Mouse (Mus musculus) liver, embryonic 15.5 days (tissue): ENCODE data around the gene Zmynd11. TPM values are rescaled to one million over a fixed set of nuclear protein-coding genes. Genes with fewer than 3 reads are reported as not detected.

Experiments used
- ATAC-seq: fragments of 200-750 bp; cut with Nextera tagmentation; 2 replicates; pipeline ENCODE4 v1.8.0; 2017; ENCODE audit warnings: moderate number of reproducible peaks, mild to moderate bottlenecking, moderate library complexity; ENCODE audit not compliant: insufficient read depth
- H3K27ac ChIP-seq: fragments of 300-500 bp; sonication (generic); replicated peaks from 2 replicates; pipeline ENCODE4 v1.5.1; 2015; ENCODE audit warnings: mild to moderate bottlenecking, inconsistent platforms
- H3K27me3 ChIP-seq: fragments of 300-500 bp; sonication (generic); 2 replicates; pipeline ENCODE4 v1.6.1; 2015; ENCODE audit warnings: mild to moderate bottlenecking, inconsistent platforms
- H3K36me3 ChIP-seq: fragments of 300-500 bp; sonication (generic); replicated peaks from 2 replicates; pipeline ENCODE4 v1.6.1; 2015; ENCODE audit warnings: moderate library complexity, mild to moderate bottlenecking, inconsistent platforms
- H3K4me1 ChIP-seq: fragments of 300-500 bp; sonication (generic); replicated peaks from 2 replicates; pipeline ENCODE4 v1.6.1; 2015; ENCODE audit warnings: inconsistent platforms
- H3K4me2 ChIP-seq: fragments of 300-500 bp; sonication (generic); 2 replicates; pipeline ENCODE4 v1.6.1; 2015; ENCODE audit warnings: moderate library complexity, mild to moderate bottlenecking, inconsistent platforms
- H3K4me3 ChIP-seq: fragments of 300-500 bp; sonication (generic); replicated peaks from 2 replicates; pipeline ENCODE4 v1.5.1; 2015; ENCODE audit warnings: mild to moderate bottlenecking, inconsistent platforms
- H3K9ac ChIP-seq: fragments of 300-500 bp; sonication (generic); 2 replicates; pipeline ENCODE4 v1.6.1; 2015; ENCODE audit warnings: moderate library complexity, mild to moderate bottlenecking, inconsistent platforms
- H3K9me3 ChIP-seq: fragments of 300-500 bp; sonication (generic); replicated peaks from 2 replicates; pipeline ENCODE4 v1.6.1; 2016; ENCODE audit warnings: inconsistent platforms
- WGBS: fragments of 180-500 bp; shearing (Covaris S2); methylation state at CpG from one replicate; pipeline ENCODE4 v1.1.7; 2015; ENCODE audit warnings: mixed read lengths; ENCODE audit not compliant: insufficient replicate concordance; 5-methylcytosine and 5-hydroxymethylcytosine counted together
- polyA plus RNA-seq: library from polyadenylated mRNA; unstranded; fragments of >200 nt; fragmentation: Nextera tagmentation; extraction: Ambion mirVana; gene quantifications from 2 replicates; pipeline ENCODE4 v1.2.1, GENCODE M21; 2015

Zmynd11 gene
- polyA plus RNA-seq, 1 experiment from 2014 or later: 21.5 TPM

- peak; percentile 94 for ATAC-seq
- no peaks in the 10 kb centered on the region for H3K27me3 ChIP-seq
- H3K4me2 ChIP-seq: peak overlapping the region; percentile 25
- H3K36me3 ChIP-seq: peaks cover under 1% of the 10 kb centered on the region; the same call in 1 of the 2 replicates
- WGBS: 35% methylated on average over 6 of the region's 6 CpGs
- H3K4me1 ChIP-seq: peaks cover 11% of the 10 kb centered on the region
- H3K9me3 ChIP-seq: no peaks in the 10 kb centered on the region
- H3K4me3 ChIP-seq: no peak overlapping the region
- no peak overlapping the region for H3K9ac ChIP-seq
- 0 out of 2 replicates have a peak overlapping the region, but pooled peaks have one; percentile 14 for H3K27ac ChIP-seq
These were observed 51.5 kb downstream of the Zmynd11 start for GRCm38 (mm10) chr13:9713462-9714134.

GRCm38 (mm10) chr13:9712971-9713370, 52.2 kb downstream of the Zmynd11 start:
- Histone ChIP-seq H3K27me3 (no peaks in the 10 kb centered on the region), H3K36me3 (peaks cover 4% of the 10 kb centered on the region; the same call in 1 of the 2 replicates), H3K9me3 (no peaks in the 10 kb centered on the region), H3K4me1 (peaks cover 11% of the 10 kb centered on the region), H3K4me3 (no peak overlapping the region), H3K27ac (no peak overlapping the region), H3K4me2 (no peak overlapping the region), H3K9ac (no peak overlapping the region)
- WGBS: 78% methylated on average over 3 of the region's 3 CpGs
- no peak for ATAC-seq

- H3K4me3 ChIP-seq: no peak overlapping the region
- no peak overlapping the region for H3K4me2 ChIP-seq
- peaks cover 11% of the 10 kb centered on the region for H3K4me1 ChIP-seq
- peaks cover 4% of the 10 kb centered on the region; the same call in 1 of the 2 replicates for H3K36me3 ChIP-seq
- no peak overlapping the region for H3K27ac ChIP-seq
- no peak overlapping the region for H3K9ac ChIP-seq
- H3K27me3 ChIP-seq: no peaks in the 10 kb centered on the region
- WGBS: 84% methylated on average over 1 of the region's 1 CpGs
- no peaks in the 10 kb centered on the region for H3K9me3 ChIP-seq
- ATAC-seq: no peak
These were observed 52.7 kb downstream of the Zmynd11 start for GRCm38 (mm10) chr13:9712409-9712808.

- Histone ChIP-seq H3K4me2 (no peak overlapping the region), H3K9me3 (no peaks in the 10 kb centered on the region), H3K4me3 (no peak overlapping the region), H3K27ac (no peak overlapping the region), H3K9ac (no peak overlapping the region), H3K36me3 (peaks cover 4% of the 10 kb centered on the region; the same call in 1 of the 2 replicates), H3K27me3 (no peaks in the 10 kb centered on the region), H3K4me1 (peaks cover 7% of the 10 kb centered on the region)
- ATAC-seq: no peak
- 85% methylated on average over 7 of the region's 7 CpGs for WGBS
These were observed 56.5 kb downstream of the Zmynd11 start for GRCm38 (mm10) chr13:9708433-9709240.

- ATAC-seq: no peak
- Histone ChIP-seq H3K4me1 (peaks cover 5% of the 10 kb centered on the region; the same call in 1 of the 2 replicates), H3K36me3 (peaks cover 4% of the 10 kb centered on the region; the same call in 1 of the 2 replicates), H3K9me3 (no peaks in the 10 kb centered on the region), H3K4me3 (no peak overlapping the region), H3K9ac (no peak overlapping the region), H3K4me2 (no peak overlapping the region), H3K27me3 (no peaks in the 10 kb centered on the region), H3K27ac (no peak overlapping the region)
- 79% methylated on average over 8 of the region's 8 CpGs for WGBS
These were observed 58.4 kb downstream of the Zmynd11 start for GRCm38 (mm10) chr13:9706720-9707119.

GRCm38 (mm10) chr13:9702615-9703235, 62.4 kb downstream of the Zmynd11 start:
- Histone ChIP-seq H3K4me1 (peaks cover 5% of the 10 kb centered on the region; the same call in 1 of the 2 replicates), H3K4me2 (0 out of 2 replicates have a peak overlapping the region, but pooled peaks have one; percentile 15), H3K36me3 (no peaks in the 10 kb centered on the region), H3K27ac (peak overlapping the region; percentile 68; the same call in 1 of the 2 replicates), H3K9me3 (no peaks in the 10 kb centered on the region), H3K4me3 (no peak overlapping the region), H3K27me3 (no peaks in the 10 kb centered on the region), H3K9ac (no peak overlapping the region)
- 69% methylated on average over 12 of the region's 12 CpGs for WGBS
- peak; percentile 81 for ATAC-seq

GRCm38 (mm10) chr13:9697340-9697739, 67.8 kb downstream of the Zmynd11 start:
- 74% methylated on average over 4 of the region's 4 CpGs for WGBS
- Histone ChIP-seq H3K4me1 (no peaks in the 10 kb centered on the region), H3K9ac (no peak overlapping the region), H3K4me3 (no peak overlapping the region), H3K9me3 (no peaks in the 10 kb centered on the region), H3K27me3 (no peaks in the 10 kb centered on the region), H3K4me2 (no peak overlapping the region), H3K27ac (no peak overlapping the region), H3K36me3 (peaks cover 32% of the 10 kb centered on the region)
- ATAC-seq: no peak

- H3K36me3 ChIP-seq: peaks cover 38% of the 10 kb centered on the region
These were observed 69.3 kb downstream of the Zmynd11 start for GRCm38 (mm10) chr13:9695809-9696208.

GRCm38 (mm10) chr13:9695403-9695802, 69.7 kb downstream of the Zmynd11 start:
- 74% methylated on average over 4 of the region's 4 CpGs for WGBS
- no peak for ATAC-seq
- H3K27me3 ChIP-seq: no peaks in the 10 kb centered on the region

More at GRCm38 (mm10) chr13:9695809-9696208, 69.3 kb downstream of the Zmynd11 start:
- Histone ChIP-seq H3K4me2 (no peak overlapping the region), H3K4me3 (no peak overlapping the region), H3K27ac (no peak overlapping the region), H3K9me3 (no peaks in the 10 kb centered on the region), H3K9ac (no peak overlapping the region), H3K27me3 (no peaks in the 10 kb centered on the region), H3K4me1 (no peaks in the 10 kb centered on the region)
- no peak for ATAC-seq

GRCm38 (mm10) chr13:9694651-9695050, 70.5 kb downstream of the Zmynd11 start:
- 82% methylated on average over 6 of the region's 6 CpGs for WGBS
- H3K9ac ChIP-seq: no peak overlapping the region
- no peak overlapping the region for H3K4me3 ChIP-seq
- H3K36me3 ChIP-seq: peaks cover 48% of the 10 kb centered on the region
- no peak for ATAC-seq
- no peaks in the 10 kb centered on the region for H3K4me1 ChIP-seq
- no peak overlapping the region for H3K27ac ChIP-seq
- H3K9me3 ChIP-seq: no peaks in the 10 kb centered on the region
- no peaks in the 10 kb centered on the region for H3K27me3 ChIP-seq
- no peak overlapping the region for H3K4me2 ChIP-seq

More at GRCm38 (mm10) chr13:9695403-9695802, 69.7 kb downstream of the Zmynd11 start:
- H3K9ac ChIP-seq: no peak overlapping the region
- no peaks in the 10 kb centered on the region for H3K4me1 ChIP-seq
- no peaks in the 10 kb centered on the region for H3K9me3 ChIP-seq
- peaks cover 42% of the 10 kb centered on the region for H3K36me3 ChIP-seq
- no peak overlapping the region for H3K4me2 ChIP-seq
- H3K4me3 ChIP-seq: no peak overlapping the region
- H3K27ac ChIP-seq: no peak overlapping the region

- H3K27ac ChIP-seq: no peak overlapping the region
- H3K9me3 ChIP-seq: no peaks in the 10 kb centered on the region
- H3K36me3 ChIP-seq: peaks cover 66% of the 10 kb centered on the region
- H3K27me3 ChIP-seq: no peaks in the 10 kb centered on the region
- H3K9ac ChIP-seq: no peak overlapping the region
- H3K4me3 ChIP-seq: no peak overlapping the region
- 73% methylated on average over 3 of the region's 3 CpGs for WGBS
- no peak overlapping the region for H3K4me2 ChIP-seq
- no peak for ATAC-seq
- H3K4me1 ChIP-seq: no peaks in the 10 kb centered on the region
These were observed 72.3 kb downstream of the Zmynd11 start for GRCm38 (mm10) chr13:9692876-9693275.
